Comparison of ENCODE assay signal across 12 mouse cellular contexts in the genomic region with DNA sequence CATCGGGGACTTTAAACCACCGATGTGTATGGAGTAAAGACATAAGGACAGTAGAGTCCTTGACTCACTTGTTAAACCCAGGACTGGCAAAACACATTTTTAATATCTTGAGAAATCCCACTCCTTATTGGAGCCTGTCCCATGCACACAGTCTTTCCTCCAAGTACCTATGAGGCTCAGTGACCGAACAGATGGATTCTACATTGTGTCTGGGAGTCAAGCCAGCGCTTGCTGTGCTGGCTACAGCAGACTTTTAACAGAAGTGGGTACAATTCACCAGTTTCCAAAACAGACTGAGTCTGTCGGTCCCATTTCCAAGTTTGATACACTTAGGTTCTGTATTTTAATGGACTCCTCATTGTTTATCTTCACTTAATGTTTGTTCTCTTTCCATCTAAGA.
A peak's percentile ranks its signal among the peaks of the same experiment; 100 is the strongest.
DNase-seq lines count a peak whose midpoint lies in the region; ATAC-seq lines count a peak whose summit lies in the region.
"Had no signal": no experiment of that assay in that cellular context is flagged by ENCODE, and none has a peak within 500 bp of the region (broad histone marks: within the 10 kb centered on the region; RNA-seq: fewer than 3 reads in every experiment).

No protein-coding gene starts in this region.

- H3K4me3 ChIP-seq in hindbrain, embryonic 15.5 days: no peak overlapping the region
- H3K4me3 ChIP-seq in hindbrain, embryonic 13.5 days: no peak overlapping the region
- no peak overlapping the region for H3K4me3 ChIP-seq in neural tube, embryonic 15.5 days (replicated peaks)
- H3K4me3 ChIP-seq: liver, embryonic 13.5 days; midbrain, embryonic 12.5 days had no signal

- H3K4me1 ChIP-seq in hindbrain, embryonic 15.5 days (replicated peaks): no peaks in the 10 kb centered on the region
- no peaks in the 10 kb centered on the region for H3K4me1 ChIP-seq in hindbrain, embryonic 13.5 days (replicated peaks)
- no peaks in the 10 kb centered on the region for H3K4me1 ChIP-seq in neural tube, embryonic 15.5 days
- H3K4me1 ChIP-seq: liver, embryonic 13.5 days; midbrain, embryonic 12.5 days had no signal

- no peaks in the 10 kb centered on the region for H3K36me3 ChIP-seq in hindbrain, embryonic 15.5 days
- H3K36me3 ChIP-seq in hindbrain, embryonic 13.5 days: no peaks in the 10 kb centered on the region
- no peaks in the 10 kb centered on the region for H3K36me3 ChIP-seq in neural tube, embryonic 15.5 days
- H3K36me3 ChIP-seq: liver, embryonic 13.5 days; midbrain, embryonic 12.5 days had no signal

- no peak overlapping the region for H3K4me2 ChIP-seq in hindbrain, embryonic 15.5 days
- H3K4me2 ChIP-seq in hindbrain, embryonic 13.5 days: no peak overlapping the region
- H3K4me2 ChIP-seq in neural tube, embryonic 15.5 days: no peak overlapping the region
- H3K4me2 ChIP-seq: liver, embryonic 13.5 days; midbrain, embryonic 12.5 days had no signal

- no peak overlapping the region for H3K27ac ChIP-seq in hindbrain, embryonic 15.5 days (replicated peaks)
- H3K27ac ChIP-seq in hindbrain, embryonic 13.5 days: no peak overlapping the region
- H3K27ac ChIP-seq in neural tube, embryonic 15.5 days (replicated peaks): no peak overlapping the region
- H3K27ac ChIP-seq: liver, embryonic 13.5 days; midbrain, embryonic 12.5 days had no signal

- ATAC-seq in hindbrain, embryonic 15.5 days (ENCODE audit: low FRiP score, low read depth): peak; percentile 68; the same call in 1 of the 2 replicates
- no peak for ATAC-seq in hindbrain, embryonic 13.5 days (ENCODE audit: low FRiP score)
- peak; percentile 99 for ATAC-seq in frontal cortex, adult (ENCODE audit: low TSS enrichment)
- no peak for ATAC-seq in neural tube, embryonic 15.5 days (ENCODE audit: low FRiP score)
- ATAC-seq: Patski had no signal

- DNase-seq in left cerebral cortex, adult 11 months (ENCODE audit: low spot score): peak; percentile 63
- DNase-seq in right cerebral cortex, postnatal 4 days: peak; percentile 59
- DNase-seq in urinary bladder, postnatal 36 days (ENCODE audit: low spot score in 2 of 2): no peak
- no peak for DNase-seq in spleen, postnatal 36 days (ENCODE audit: low spot score in 2 of 2)
- DNase-seq: kidney, adult 18-20 months; liver, embryonic 13.5 days had no signal

- 78% methylated on average over 5 of the region's 5 CpGs for WGBS in hindbrain, embryonic 15.5 days
- 86% methylated on average over 5 of the region's 5 CpGs for WGBS in hindbrain, embryonic 13.5 days
- WGBS in neural tube, embryonic 15.5 days: 85% methylated on average over 5 of the region's 5 CpGs

- H3K9me3 ChIP-seq in hindbrain, embryonic 15.5 days: no peaks in the 10 kb centered on the region
- no peaks in the 10 kb centered on the region for H3K9me3 ChIP-seq in hindbrain, embryonic 13.5 days
- no peaks in the 10 kb centered on the region for H3K9me3 ChIP-seq in neural tube, embryonic 15.5 days (replicated peaks)
- H3K9me3 ChIP-seq: liver, embryonic 13.5 days; midbrain, embryonic 12.5 days had no signal

- H3K9ac ChIP-seq in hindbrain, embryonic 15.5 days: no peak overlapping the region
- H3K9ac ChIP-seq in hindbrain, embryonic 13.5 days: no peak overlapping the region
- H3K9ac ChIP-seq in neural tube, embryonic 15.5 days (replicated peaks): no peak overlapping the region
- H3K9ac ChIP-seq: liver, embryonic 13.5 days; midbrain, embryonic 12.5 days had no signal

- H3K27me3 ChIP-seq in hindbrain, embryonic 15.5 days: no peaks in the 10 kb centered on the region
- no peaks in the 10 kb centered on the region for H3K27me3 ChIP-seq in hindbrain, embryonic 13.5 days
- H3K27me3 ChIP-seq in neural tube, embryonic 15.5 days (replicated peaks): no peaks in the 10 kb centered on the region
- H3K27me3 ChIP-seq: liver, embryonic 13.5 days; midbrain, embryonic 12.5 days; Patski had no signal

Comparison
In these comparisons a context has a peak if more than half of its experiments do, and no peak if none do; other contexts are left out.
1. ATAC-seq: peak in hindbrain, embryonic 15.5 days (single experiment) and frontal cortex, adult (single experiment); none in hindbrain, embryonic 13.5 days (single experiment) and neural tube, embryonic 15.5 days (single experiment).
2. DNase-seq: peak in left cerebral cortex, adult 11 months (single experiment) and right cerebral cortex, postnatal 4 days (single experiment); none in urinary bladder, postnatal 36 days (0 of 2) and spleen, postnatal 36 days (0 of 2).